Mouse (Mus musculus): ENCODE measurements at regions not wholly inside any gene's neighbourhood (a gene's known extent, or its start where the extent isn't known, plus 50 kb on each side); places are given as distances from the start of the nearest gene placed in this dataset.

DNA sequence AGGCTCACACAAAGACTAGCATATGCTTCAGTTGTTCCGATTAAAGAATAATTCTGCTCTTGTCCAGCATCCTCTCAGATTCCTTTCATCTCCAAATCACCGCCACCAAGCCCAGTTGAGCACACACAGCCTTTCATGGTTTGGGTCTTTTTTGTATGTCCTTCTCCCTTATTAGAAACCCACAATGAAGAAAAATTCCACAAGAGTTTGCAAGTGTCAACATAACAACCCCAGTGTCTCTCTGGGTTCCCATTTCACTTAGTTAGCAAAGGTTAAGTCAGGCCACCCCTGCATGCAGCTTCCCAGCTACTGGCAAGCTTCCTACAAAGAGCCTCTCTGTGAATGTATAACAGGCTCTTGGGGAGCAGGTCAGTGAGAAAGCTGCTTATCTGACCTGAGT lies 794.8 kb upstream of the Rgs18 start:
- TF ChIP-seq POLR2A (IDR thresholded peaks at IDR 0.05; ENCODE audit: insufficient read length, low read depth) (no peak), MYOD1 (IDR thresholded peaks at IDR 0.05; ENCODE audit: control insufficient read depth in 1 of 3, insufficient read length in 2 of 3, low read depth in 2 of 3) (no peak)

Measured in myocyte (in vitro differentiated cells).